Mouse (Mus musculus): ENCODE results near the gene F930015N05Rik.

F930015N05Rik gene

DNA sequence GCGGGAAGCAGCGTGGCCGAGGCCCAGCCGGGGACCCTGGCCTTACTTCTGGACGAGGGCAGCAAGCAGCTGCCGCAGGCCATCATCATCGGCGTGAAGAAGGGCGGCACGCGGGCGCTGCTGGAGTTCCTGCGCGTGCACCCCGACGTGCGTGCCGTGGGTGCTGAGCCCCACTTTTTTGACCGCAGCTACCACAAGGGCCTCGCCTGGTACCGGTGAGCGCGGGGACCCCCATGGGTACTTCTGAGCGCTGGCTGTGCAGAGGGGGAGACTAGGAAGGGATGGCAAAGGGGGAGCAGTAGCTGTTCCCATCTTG is at the start of gene F930015N05Rik:
Gene F930015N05Rik (minus strand): TSS at position 242 of the 316 bp plus-strand sequence.
- in situ Hi-C loops (cut with MboI): no loop called here

DNA sequence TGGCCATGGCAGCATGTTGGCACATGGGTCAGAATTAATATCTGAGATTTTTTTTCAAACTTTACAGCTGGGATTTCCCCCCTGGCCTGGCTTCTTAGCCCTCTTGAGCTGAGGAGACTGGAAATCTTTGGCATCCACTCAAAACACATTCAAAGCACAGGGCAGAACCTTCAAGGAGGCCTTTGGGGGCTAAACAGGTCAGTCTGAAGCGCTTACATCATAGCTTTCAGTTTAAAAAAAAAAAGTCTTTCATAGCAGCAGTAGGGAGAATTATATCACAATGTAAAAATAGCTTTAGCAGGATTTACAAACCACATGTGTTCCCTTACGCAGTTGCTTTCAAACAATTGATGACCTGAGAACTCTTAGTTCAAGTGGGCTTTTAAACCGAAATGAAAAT is 45.0 kb upstream of the F930015N05Rik start:
- in situ Hi-C loops (cut with MboI): no loop called here

DNA sequence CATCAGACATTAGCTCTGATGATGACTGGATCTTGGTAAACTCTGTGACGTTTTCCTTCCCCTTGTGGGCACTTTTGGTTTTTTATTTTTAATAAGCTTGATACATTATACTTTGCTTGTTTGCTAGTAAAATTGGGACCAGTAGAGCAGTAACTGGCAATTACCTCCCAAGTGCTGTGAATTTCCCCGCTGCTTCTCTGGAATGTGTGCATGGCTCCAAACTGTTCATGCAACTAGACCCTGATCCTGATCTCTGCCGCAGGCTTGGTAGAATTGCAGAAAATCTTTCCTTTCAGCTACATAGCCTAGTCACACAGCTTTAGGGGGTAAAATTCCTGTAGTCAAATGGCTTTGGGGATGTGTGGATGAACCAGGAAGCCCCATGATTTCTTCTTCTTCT is 37.2 kb upstream of the F930015N05Rik start:
- in situ Hi-C loops (cut with MboI): no loop called here

- in situ Hi-C loops (cut with MboI): no loop called here
Measured at GRCm38 (mm10) chr11:64470689-64471088, 34.2 kb upstream of the F930015N05Rik start.

GRCm38 (mm10) chr11:64468737-64469136 is 32.3 kb upstream of the F930015N05Rik start:
- in situ Hi-C loops (cut with MboI): no loop called here

DNA sequence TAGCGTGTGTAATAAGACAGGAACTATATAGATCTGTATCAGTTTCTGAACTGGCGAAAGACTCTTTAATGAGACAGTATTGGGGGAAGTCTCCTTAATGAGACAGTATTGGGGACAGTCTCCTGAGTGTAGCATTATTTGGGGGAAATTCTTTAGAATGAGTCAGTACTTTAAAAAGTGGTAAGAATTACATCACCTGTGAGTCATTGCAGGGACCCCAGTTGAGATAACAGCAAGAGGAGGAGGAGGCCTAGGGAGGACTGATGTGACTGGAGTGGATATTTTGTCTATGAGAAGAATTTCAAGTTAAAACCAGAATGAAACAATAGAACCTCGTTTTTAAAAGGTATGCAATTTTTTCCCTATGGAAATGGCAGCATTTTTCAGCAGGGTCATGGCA is 25.3 kb upstream of the F930015N05Rik start:
- in situ Hi-C loops (cut with MboI): no loop called here

- in situ Hi-C loops (cut with MboI): no loop called here
Measured at GRCm38 (mm10) chr11:64448586-64449315, 12.3 kb upstream of the F930015N05Rik start.

DNA sequence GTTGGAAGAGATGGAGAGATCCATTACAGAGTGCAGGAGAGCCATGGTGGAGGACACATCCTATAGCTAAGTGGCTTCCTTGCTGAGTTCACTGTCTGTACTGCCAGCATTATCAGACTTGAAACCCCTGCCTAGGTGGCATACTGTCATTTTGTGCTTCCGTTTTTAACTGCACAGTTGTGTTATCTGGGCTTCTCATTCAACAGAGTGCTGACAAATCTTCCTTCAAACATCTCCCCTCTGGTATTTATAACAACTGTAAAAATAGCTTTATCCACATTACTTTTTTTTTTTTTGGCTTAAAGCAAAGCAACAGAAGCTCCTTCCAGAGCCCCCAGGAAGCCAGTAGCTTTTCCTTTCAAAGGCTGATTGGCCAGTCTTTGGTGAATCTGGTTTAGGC is 8.8 kb upstream of the F930015N05Rik start:
- in situ Hi-C loops (cut with MboI): no loop called here

GRCm38 (mm10) chr11:64442701-64443100 is 6.2 kb upstream of the F930015N05Rik start:
- in situ Hi-C loops (cut with MboI): no loop called here

DNA sequence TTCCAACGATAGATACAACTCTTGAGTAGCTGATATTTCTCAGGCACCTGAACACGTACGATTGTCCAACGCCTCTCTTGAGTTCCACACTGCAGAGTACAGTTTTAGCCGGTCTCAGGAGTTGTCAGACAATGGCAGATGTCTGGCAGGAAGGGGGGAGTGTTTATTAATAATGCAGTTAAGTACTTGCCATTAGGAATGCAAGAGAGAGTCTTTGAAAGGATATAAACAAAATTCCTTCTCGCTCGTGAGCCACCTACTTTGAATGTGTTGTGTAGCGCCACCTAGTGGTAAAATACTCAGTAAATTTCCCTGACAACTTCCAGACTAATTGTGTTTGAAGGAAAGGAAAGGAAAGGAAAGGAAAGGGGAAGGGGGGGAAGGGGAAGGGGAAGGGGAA is 5.7 kb upstream of the F930015N05Rik start:
- in situ Hi-C loops (cut with MboI): no loop called here

- in situ Hi-C loops (cut with MboI): no loop called here
Measured at GRCm38 (mm10) chr11:64438909-64439308, 2.5 kb upstream of the F930015N05Rik start.

GRCm38 (mm10) chr11:64437721-64438120 is 1.3 kb upstream of the F930015N05Rik start:
- in situ Hi-C loops (cut with MboI): no loop called here

DNA sequence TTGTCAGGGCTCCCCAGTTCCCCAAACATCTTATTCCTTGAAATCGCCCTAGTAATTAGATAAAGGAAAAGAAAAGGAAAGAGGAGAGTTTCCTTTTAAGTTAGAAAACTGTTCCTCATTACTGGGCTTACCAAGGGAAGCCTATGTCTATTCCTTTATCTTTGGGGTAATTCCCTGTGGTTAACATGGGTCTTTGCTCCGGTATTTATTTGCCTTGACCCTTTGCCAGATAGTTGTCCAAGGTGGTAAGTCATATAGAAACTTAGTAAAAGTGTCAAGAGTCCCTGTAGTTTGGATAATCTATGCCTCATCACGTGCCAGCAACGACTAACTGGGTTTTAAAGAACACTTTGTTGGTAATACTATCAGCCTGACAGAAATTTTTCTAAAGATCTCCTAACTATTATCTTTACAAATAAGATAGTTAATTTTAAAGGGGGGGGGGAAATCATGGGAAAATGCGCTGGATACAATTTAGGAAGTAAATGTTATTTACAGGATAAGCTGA is 392 bp upstream of the F930015N05Rik start:
- in situ Hi-C loops (cut with MboI): no loop called here

DNA sequence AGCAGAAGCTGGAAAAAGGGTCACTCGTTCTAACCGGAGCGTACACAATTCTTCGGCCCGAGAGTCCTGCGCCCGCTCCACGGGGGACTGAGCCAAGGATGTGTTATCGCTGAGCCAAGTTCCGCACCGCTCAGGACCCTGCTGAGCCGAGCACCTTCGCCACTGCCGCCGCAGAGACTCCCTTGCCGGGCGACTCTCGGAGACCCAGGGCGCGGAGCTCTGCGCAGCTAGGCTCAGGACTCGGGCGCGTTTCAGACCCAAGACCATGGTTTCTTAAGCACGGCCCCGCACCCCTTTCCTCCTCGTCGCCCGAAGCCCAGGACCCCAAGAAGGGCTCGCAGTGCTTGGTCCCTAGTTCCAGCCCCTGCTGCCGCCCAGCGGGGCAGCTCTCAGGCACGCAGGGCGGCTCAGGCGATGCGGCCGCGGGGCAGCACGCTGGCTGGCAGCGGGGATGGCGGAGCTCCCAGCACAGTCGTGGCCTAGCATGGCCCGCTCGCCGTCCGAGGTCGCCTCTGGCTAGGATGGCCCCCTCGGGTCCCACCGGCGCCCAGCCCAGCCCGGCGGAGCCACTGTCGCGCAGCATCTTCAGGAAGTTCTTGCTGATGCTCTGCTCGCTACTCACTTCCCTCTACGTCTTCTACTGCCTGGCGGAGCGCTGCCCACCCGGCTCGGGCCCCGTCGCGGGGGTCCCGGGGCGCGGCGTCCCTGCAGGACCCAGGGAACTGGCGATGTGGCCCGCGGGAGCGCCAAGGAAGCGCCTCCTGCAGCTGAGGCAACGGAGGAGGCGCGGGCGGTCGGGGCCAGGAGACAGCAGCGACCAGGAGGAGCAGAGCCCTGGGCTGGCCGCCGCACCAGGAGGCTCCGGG is 674 bp downstream of the F930015N05Rik start:
- in situ Hi-C loops (cut with MboI): no loop called here

- in situ Hi-C loops (cut with MboI): no loop called here
Measured at GRCm38 (mm10) chr11:64434611-64435545, 1.6 kb downstream of the F930015N05Rik start, which contains the start of gene Hs3st3a1. Gene Hs3st3a1 (plus strand): TSS chr11:64435332.

DNA sequence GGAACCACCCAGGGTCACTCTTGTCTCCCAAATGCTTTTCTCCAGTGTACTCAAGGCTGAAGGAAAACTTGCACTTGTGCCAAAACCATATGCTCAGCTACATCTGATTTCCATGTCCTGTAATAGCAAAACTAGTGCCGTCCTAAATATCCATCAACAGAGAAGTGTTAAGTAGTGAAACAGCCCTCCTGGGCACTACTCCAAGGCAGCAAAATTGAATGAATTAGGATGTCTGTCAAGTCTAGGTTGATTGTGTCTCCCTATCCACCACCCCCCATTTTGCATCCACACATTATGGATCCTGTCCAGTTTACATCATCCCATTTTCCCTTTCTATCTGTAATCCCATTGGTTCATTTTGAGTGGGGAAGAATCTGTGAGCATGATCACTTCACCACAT is 17.5 kb downstream of the F930015N05Rik start:
- in situ Hi-C loops (cut with MboI): no loop called here

- in situ Hi-C loops (cut with MboI): no loop called here
Measured at GRCm38 (mm10) chr11:64400534-64401093, 35.8 kb downstream of the F930015N05Rik start.

GRCm38 (mm10) chr11:64397612-64398011 is 38.8 kb downstream of the F930015N05Rik start:
- in situ Hi-C loops (cut with MboI): no loop called here

DNA sequence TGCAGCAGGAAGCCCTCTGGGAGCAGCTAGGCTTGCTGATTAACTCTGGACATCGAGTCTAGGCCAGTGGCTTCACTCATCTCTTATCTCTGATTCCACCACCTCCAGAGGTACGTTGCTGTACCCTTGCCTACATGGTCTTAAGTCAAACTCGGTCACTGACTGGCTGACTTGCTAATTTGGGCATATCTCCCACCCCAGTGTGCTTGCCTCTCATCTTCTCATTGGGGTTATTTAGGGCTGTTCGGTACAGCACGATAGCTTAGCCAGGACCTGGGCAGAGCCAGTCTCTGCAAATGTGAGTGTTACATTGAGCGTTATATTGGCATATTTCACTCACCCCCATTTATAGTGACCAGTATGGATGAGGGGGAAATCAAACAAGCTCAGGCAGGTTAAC is 39.5 kb downstream of the F930015N05Rik start:
- in situ Hi-C loops (cut with MboI): no loop called here

DNA sequence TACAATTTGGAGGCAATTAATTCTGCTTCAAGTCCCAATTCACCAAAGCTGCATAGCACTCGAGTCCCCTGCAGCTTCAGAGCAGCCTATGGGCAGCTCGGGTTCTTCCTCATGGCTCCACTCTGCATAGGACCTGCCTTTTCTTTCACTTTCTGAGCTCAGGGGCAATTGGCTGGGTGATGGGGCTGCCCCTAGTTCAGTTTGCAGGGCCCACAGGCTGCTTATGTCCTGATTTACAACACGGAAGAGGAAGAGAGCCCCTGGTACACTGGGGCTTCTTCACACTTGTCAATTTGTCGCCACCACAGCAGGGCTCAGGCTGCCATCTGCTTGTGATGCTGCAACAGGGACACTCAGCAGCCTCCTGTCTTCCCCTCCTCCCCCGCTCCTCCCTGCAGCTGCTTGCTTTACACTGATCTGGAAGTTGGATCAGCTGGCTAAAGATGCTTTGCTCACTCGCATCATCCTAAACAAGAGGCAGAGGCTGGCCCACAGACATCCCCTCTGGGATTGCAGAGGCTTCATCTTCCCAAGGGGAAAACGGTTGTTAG is 40.0 kb downstream of the F930015N05Rik start:
- in situ Hi-C loops (cut with MboI): no loop called here

GRCm38 (mm10) chr11:64386333-64386732 is 50.1 kb downstream of the F930015N05Rik start:
- in situ Hi-C loops (cut with MboI): no loop called here
